Mouse (Mus musculus): ENCODE data around the gene Nfam1. TPM values are rescaled to one million over a fixed set of nuclear protein-coding genes. Genes with fewer than 3 reads are reported as not detected.
A peak's percentile ranks its signal among the peaks of the same experiment; 100 is the strongest.

Nfam1 gene
- polyA plus RNA-seq, 1 experiment from 2014 or later, result 3.0 TPM

GRCm38 (mm10) chr15:82954034-82954433 lies 79.1 kb downstream of the Nfam1 start:
- no peaks in the 10 kb centered on the region for H3K9me3 ChIP-seq
- WGBS, result 64% methylated on average over 5 of the region's 5 CpGs
- ATAC-seq (ENCODE audit: insufficient number of reproducible peaks, insufficient read depth, low FRiP score, low TSS enrichment), result no peak
- H3K27me3 ChIP-seq, result peaks cover 17% of the 10 kb centered on the region
- peaks cover 78% of the 10 kb centered on the region for H3K4me1 ChIP-seq
- H3K27ac ChIP-seq, result no peak overlapping the region
- no peak overlapping the region for H3K4me2 ChIP-seq (replicated peaks)
- 0 out of 2 replicates have a peak, but pooled peaks cover 7% of the 10 kb centered on the region for H3K36me3 ChIP-seq
- no peak overlapping the region for H3K4me3 ChIP-seq
- no peak overlapping the region for H3K9ac ChIP-seq

- Histone ChIP-seq H3K9ac (no peak overlapping the region), H3K27me3 (peaks cover 20% of the 10 kb centered on the region), H3K4me3 (no peak overlapping the region), H3K9me3 (no peaks in the 10 kb centered on the region), H3K27ac (peak overlapping the region; percentile 30; the same call in 1 of the 2 replicates), H3K4me1 (peaks cover 76% of the 10 kb centered on the region), H3K36me3 (0 out of 2 replicates have a peak, but pooled peaks cover 7% of the 10 kb centered on the region), H3K4me2 (replicated peaks) (no peak overlapping the region)
- ATAC-seq (ENCODE audit: insufficient number of reproducible peaks, insufficient read depth, low FRiP score, low TSS enrichment), result no peak
- 27% methylated on average over 4 of the region's 4 CpGs for WGBS
Measured at GRCm38 (mm10) chr15:82953096-82953495, 80.0 kb downstream of the Nfam1 start.

GRCm38 (mm10) chr15:82952292-82952705 lies 80.8 kb downstream of the Nfam1 start:
- Histone ChIP-seq H3K4me3 (no peak overlapping the region), H3K36me3 (0 out of 2 replicates have a peak, but pooled peaks cover 7% of the 10 kb centered on the region), H3K9me3 (no peaks in the 10 kb centered on the region), H3K9ac (no peak overlapping the region), H3K4me1 (peaks cover 76% of the 10 kb centered on the region), H3K27me3 (peaks cover 21% of the 10 kb centered on the region), H3K27ac (peak overlapping the region; percentile 30; the same call in 1 of the 2 replicates), H3K4me2 (replicated peaks) (peak overlapping the region; percentile 7; the same call in 1 of the 2 replicates)
- no peak for ATAC-seq (ENCODE audit: insufficient number of reproducible peaks, insufficient read depth, low FRiP score, low TSS enrichment)
- 3% methylated on average over 20 of the region's 20 CpGs for WGBS

GRCm38 (mm10) chr15:82950246-82950645 lies 82.9 kb downstream of the Nfam1 start:
- H3K4me2 ChIP-seq (replicated peaks), result no peak overlapping the region
- 0 out of 2 replicates have a peak, but pooled peaks cover 3% of the 10 kb centered on the region for H3K36me3 ChIP-seq
- H3K27ac ChIP-seq, result no peak overlapping the region
- H3K4me3 ChIP-seq, result no peak overlapping the region
- H3K4me1 ChIP-seq, result peaks cover 69% of the 10 kb centered on the region
- H3K27me3 ChIP-seq, result peaks cover 21% of the 10 kb centered on the region
- H3K9me3 ChIP-seq, result no peaks in the 10 kb centered on the region
- ATAC-seq (ENCODE audit: insufficient number of reproducible peaks, insufficient read depth, low FRiP score, low TSS enrichment), result no peak
- no peak overlapping the region for H3K9ac ChIP-seq
- 57% methylated on average over 8 of the region's 8 CpGs for WGBS

GRCm38 (mm10) chr15:82947431-82947830 lies 85.7 kb downstream of the Nfam1 start:
- Histone ChIP-seq H3K4me3 (no peak overlapping the region), H3K4me1 (peaks cover 47% of the 10 kb centered on the region), H3K36me3 (no peaks in the 10 kb centered on the region), H3K27me3 (0 out of 2 replicates have a peak, but pooled peaks cover 7% of the 10 kb centered on the region), H3K27ac (no peak overlapping the region), H3K4me2 (replicated peaks) (no peak overlapping the region), H3K9me3 (no peaks in the 10 kb centered on the region), H3K9ac (no peak overlapping the region)
- WGBS, result 61% methylated on average over 5 of the region's 5 CpGs
- no peak for ATAC-seq (ENCODE audit: insufficient number of reproducible peaks, insufficient read depth, low FRiP score, low TSS enrichment)

GRCm38 (mm10) chr15:82944479-82945195 lies 88.5 kb downstream of the Nfam1 start:
- Histone ChIP-seq H3K27ac (no peak overlapping the region), H3K9ac (no peak overlapping the region), H3K27me3 (0 out of 2 replicates have a peak, but pooled peaks cover 4% of the 10 kb centered on the region), H3K4me3 (no peak overlapping the region), H3K4me2 (replicated peaks) (no peak overlapping the region), H3K9me3 (no peaks in the 10 kb centered on the region), H3K4me1 (peaks cover 47% of the 10 kb centered on the region), H3K36me3 (peaks cover 2% of the 10 kb centered on the region; the same call in 1 of the 2 replicates)
- WGBS, result 82% methylated on average over 9 of the region's 9 CpGs
- ATAC-seq (ENCODE audit: insufficient number of reproducible peaks, insufficient read depth, low FRiP score, low TSS enrichment), result no peak

Small RNA genes lying within 50 kb of the gene (microRNA-seq; reads per million reads assigned to microRNA genes)
- gene Mir3080, result 36.7 reads per million, percentile 41 among the genes with 10 or more reads in this experiment

Other genes with a start within 250 kb of the Nfam1 start
- gene Cyp2d26, start 239.0 kb downstream of the Nfam1 start, polyA plus RNA-seq (2016; fragmentation: Nextera tagmentation; extraction: Ambion mirVana), result not detected in 2 replicates
- gene Tcf20, start 45.4 kb downstream of the Nfam1 start, polyA plus RNA-seq (2016; fragmentation: Nextera tagmentation; extraction: Ambion mirVana), result 13.9 and 15.1 TPM in 2 replicates
- 56.2 and 57.8 TPM in 2 replicates for gene Serhl, start 56.2 kb upstream of the Nfam1 start, polyA plus RNA-seq (2016; fragmentation: Nextera tagmentation; extraction: Ambion mirVana)
- gene Rrp7a, start 89.5 kb upstream of the Nfam1 start, polyA plus RNA-seq (2016; fragmentation: Nextera tagmentation; extraction: Ambion mirVana), result 52.3 and 59.3 TPM in 2 replicates
- gene Poldip3, start 116.1 kb upstream of the Nfam1 start, polyA plus RNA-seq (2016; fragmentation: Nextera tagmentation; extraction: Ambion mirVana), result 169 and 172 TPM in 2 replicates
- gene Cyb5r3, start 139.3 kb upstream of the Nfam1 start, polyA plus RNA-seq (2016; fragmentation: Nextera tagmentation; extraction: Ambion mirVana), result 107 and 111 TPM in 2 replicates
- gene A4galt, start 218.5 kb upstream of the Nfam1 start, polyA plus RNA-seq (2016; fragmentation: Nextera tagmentation; extraction: Ambion mirVana), result 1.3 TPM in 2 replicates